Mouse (Mus musculus): ENCODE measurements at regions not wholly inside any gene's neighbourhood (a gene's known extent, or its start where the extent isn't known, plus 50 kb on each side); places are given as distances from the start of the nearest gene placed in this dataset.

DNA sequence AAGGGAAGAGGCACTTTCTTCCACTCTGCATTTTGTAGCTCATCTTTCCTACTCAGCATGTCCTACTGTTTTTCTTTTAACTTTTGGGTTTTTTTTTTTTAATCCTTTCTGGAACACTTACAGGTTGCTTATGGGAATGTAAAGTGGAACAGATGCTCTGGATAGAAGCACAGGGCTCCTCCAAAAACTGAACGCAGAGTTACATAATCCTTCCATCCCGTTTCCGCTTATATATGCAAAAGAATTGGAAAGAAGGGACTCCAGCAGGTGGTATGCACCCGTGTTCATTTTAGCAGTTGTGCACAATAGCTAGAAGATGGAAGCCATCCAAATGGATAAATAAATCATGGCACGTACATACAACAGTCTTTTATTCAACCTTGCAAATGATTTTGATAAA, 127.0 kb upstream of the Zbtb20 start:
- ChIA-PET POLR2A (interaction anchor here (0.9 kb wide), 1 partner anchor 16 kb away, joined by 3 read pairs; no protein-coding TSS in a partner anchor), CTCF (no interaction called here)
- no peak for ATAC-seq
- TF ChIP-seq CTCF (IDR thresholded peaks at IDR 0.05): no peak
- H3K27me3 ChIP-seq: peaks cover 9% of the 10 kb centered on the region
- no peak for DNase-seq (ENCODE audit: low read depth, low spot score)
- in situ Hi-C loops (cut with MboI; ENCODE audit: low pct_unique_long_range_greater_than_20kb): no loop called here

DNA sequence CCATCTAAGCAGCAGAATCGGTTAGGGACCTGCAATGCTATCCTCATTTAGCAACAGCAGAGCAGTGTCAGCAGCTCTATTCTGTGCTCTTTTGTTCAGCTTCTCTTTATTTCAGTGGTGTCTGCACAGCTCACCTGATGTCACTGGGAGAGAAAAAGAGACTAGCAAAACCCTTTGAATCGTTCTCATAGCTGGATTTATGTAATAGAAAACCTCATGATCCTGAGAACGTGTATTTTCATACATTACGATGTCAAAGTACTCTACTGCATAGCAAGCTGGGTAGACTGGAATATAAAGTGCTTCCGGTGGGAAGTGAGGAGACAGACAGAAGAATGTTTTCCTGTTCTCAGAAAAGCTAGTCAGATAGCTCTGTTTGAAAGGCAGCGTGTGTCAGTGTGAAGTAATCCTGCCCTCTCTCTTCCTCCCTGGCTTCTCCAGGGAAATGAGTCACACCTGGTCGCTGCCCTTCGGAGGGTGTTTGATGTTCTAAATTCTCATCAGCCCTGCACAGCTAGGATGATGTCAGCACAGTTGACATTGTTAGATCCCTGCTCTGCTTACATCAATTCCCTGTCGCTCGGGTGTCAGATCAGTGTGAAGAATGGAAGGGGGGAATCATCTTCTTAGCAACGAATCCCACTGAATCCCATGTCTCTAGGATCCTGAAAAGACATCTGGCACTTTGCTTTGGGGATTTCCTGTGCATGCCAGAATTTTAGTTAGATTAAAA, 129.6 kb upstream of the Zbtb20 start:
- DNase-seq (ENCODE audit: low read depth, low spot score) (peak; percentile 4), ATAC-seq (peak; percentile 69)
- ChIA-PET CTCF (no interaction called here), POLR2A (no interaction called here)
- no peaks in the 10 kb centered on the region for H3K27me3 ChIP-seq
- TF ChIP-seq CTCF (IDR thresholded peaks at IDR 0.05): no peak
- in situ Hi-C loops (cut with MboI; ENCODE audit: low pct_unique_long_range_greater_than_20kb): no loop called here

DNA sequence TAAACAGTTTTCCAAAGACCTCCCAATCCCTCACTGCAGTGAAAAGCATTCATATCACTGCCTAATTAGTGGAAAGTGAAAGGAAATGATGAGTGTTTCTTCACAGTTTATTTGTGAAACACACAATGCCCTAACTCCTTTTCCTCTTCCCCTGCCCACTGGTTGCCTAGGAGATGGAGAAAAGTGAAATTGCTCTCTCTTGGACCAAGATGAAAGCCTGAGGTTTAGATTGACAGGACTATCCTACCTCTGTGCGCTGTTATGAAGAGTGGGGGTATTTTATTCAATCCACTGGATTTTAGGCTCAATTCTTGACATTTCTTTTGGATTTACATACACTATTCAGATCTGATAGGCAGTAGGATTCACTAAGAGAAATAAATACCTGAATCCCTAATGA, 132.1 kb upstream of the Zbtb20 start:
- TF ChIP-seq CTCF (IDR thresholded peaks at IDR 0.05): no peak
- ChIA-PET POLR2A (no interaction called here), CTCF (no interaction called here)
- no peak for DNase-seq (ENCODE audit: low read depth, low spot score)
- ATAC-seq: no peak
- in situ Hi-C loops (cut with MboI; ENCODE audit: low pct_unique_long_range_greater_than_20kb): no loop called here
- no peaks in the 10 kb centered on the region for H3K27me3 ChIP-seq

DNA sequence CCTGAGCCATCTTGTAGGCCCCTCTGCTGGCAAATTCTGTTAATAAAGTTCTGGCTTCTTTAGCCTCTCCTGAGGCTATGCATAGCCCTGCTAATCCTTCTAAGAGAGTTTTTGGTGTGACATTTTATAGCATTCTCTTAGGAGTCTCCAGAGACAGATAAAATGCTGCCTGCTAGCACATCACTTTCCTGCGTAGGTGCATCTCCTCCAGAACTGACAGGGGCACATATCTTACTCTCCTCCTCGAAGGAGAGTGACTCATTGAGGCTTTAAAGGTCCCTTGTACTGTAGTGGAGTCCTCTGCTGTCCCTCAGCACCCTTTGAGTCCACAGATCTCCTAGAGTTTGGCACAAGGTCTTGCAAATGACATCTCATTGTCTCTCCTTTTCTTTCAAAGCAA, 132.6 kb upstream of the Zbtb20 start:
- DNase-seq (ENCODE audit: low read depth, low spot score) (no peak), ATAC-seq (no peak)
- H3K27me3 ChIP-seq: no peaks in the 10 kb centered on the region
- CTCF ChIA-PET: no interaction called here
- in situ Hi-C loops (cut with MboI; ENCODE audit: low pct_unique_long_range_greater_than_20kb): no loop called here
- POLR2A ChIA-PET: no interaction called here
- TF ChIP-seq CTCF (IDR thresholded peaks at IDR 0.05): no peak

DNA sequence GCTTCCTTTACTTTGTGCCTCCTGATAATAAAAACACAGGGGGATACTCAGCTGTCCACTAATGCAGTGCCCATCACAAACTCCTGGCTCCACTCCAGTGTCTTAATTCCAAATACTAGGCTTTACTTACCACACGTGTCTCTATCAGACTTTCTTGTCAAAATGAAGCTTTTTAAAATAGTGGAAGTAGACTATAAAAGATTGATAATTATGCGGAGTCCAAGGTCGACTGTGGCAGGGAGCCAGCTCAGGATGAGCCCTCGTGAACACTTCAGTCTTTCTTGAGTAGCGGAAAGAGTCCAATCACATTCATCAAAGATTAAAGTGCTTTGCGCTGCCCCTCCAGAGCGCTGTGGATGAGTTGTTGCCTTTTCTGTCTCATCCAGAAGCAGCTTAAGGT, 147.9 kb upstream of the Zbtb20 start:
- ATAC-seq (no peak), DNase-seq (ENCODE audit: low read depth, low spot score) (no peak)
- POLR2A ChIA-PET: no interaction called here
- no peak for TF ChIP-seq CTCF (IDR thresholded peaks at IDR 0.05)
- in situ Hi-C loops (cut with MboI; ENCODE audit: low pct_unique_long_range_greater_than_20kb): no loop called here
- CTCF ChIA-PET: no interaction called here
- peaks cover 7% of the 10 kb centered on the region for H3K27me3 ChIP-seq

DNA sequence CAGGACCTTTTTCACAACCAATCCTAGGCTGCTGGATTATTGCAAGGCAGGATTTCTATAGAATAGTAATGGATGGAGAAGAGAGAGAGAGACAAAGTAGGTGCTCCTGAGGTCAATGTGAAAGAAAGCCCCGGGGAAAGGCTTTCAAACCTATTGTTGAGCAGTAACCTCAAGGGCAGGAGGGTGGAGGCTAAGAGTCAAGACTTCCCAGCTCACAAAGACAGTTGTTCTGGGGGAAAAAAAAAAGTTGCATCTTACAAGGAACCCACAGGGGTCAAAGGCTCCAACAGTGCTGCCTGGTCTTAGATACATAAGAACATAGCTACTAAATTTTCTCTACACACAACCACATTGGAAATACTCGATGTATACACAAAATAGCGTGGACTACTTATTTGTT, 155.8 kb upstream of the Zbtb20 start:
- ATAC-seq (no peak), DNase-seq (ENCODE audit: low read depth, low spot score) (no peak)
- in situ Hi-C loops (cut with MboI; ENCODE audit: low pct_unique_long_range_greater_than_20kb): no loop called here
- TF ChIP-seq CTCF (IDR thresholded peaks at IDR 0.05): no peak
- H3K27me3 ChIP-seq: peaks cover 14% of the 10 kb centered on the region
- POLR2A ChIA-PET: no interaction called here
- CTCF ChIA-PET: no interaction called here

DNA sequence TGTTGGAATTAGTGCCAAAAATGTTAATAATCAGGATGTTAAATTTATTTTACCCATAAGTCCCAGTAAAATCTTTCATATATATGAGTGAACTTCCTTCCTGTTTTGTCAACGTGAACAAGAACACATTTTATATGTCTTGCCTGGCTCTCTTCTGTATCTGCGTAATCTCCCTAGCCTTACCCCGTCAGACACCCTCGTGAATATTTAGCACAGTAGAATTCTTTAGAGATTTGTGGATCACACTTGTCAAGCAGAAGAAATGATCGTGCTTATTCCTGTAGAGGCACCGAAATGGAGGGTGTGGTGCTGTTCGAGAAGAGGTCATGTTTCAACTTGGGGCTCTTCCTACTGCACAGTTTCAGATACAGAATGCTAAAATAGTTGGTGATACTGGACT, 157.2 kb upstream of the Zbtb20 start:
- no peak for TF ChIP-seq CTCF (IDR thresholded peaks at IDR 0.05)
- DNase-seq (ENCODE audit: low read depth, low spot score) (no peak), ATAC-seq (no peak)
- ChIA-PET CTCF (no interaction called here), POLR2A (no interaction called here)
- in situ Hi-C loops (cut with MboI; ENCODE audit: low pct_unique_long_range_greater_than_20kb): no loop called here
- peaks cover 7% of the 10 kb centered on the region for H3K27me3 ChIP-seq

DNA sequence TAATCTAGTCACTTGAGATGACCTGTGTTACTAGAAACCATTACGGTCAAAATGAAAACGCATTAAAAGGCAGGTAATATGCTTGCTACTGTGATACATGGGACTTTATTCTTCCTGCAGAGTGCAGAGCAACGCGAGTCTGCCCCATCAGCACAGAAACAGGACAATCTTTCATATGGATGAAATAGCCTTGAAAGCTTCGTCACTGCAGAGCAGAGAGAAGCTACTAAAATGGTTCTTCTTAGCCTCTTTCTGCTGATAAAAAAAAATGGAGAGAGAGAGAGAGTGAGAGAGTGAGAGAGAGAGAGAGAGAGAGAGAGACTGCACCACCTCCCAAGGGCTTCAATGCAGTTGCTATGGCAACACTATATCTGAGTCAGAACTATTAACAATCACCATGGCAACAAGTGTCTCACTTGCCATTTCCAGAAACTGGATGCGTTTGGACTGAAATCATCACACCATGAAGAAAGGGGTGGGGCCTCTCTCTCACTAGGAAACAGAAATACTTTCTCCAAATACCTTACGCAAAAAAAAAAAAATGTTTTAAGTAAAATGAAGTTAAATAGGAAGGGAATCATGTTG, 157.8 kb upstream of the Zbtb20 start:
- H3K27me3 ChIP-seq: peaks cover 7% of the 10 kb centered on the region
- ATAC-seq (no peak), DNase-seq (ENCODE audit: low read depth, low spot score) (peak; percentile 31)
- in situ Hi-C loops (cut with MboI; ENCODE audit: low pct_unique_long_range_greater_than_20kb): no loop called here
- no peak for TF ChIP-seq CTCF (IDR thresholded peaks at IDR 0.05)
- CTCF ChIA-PET: no interaction called here
- POLR2A ChIA-PET: no interaction called here

DNA sequence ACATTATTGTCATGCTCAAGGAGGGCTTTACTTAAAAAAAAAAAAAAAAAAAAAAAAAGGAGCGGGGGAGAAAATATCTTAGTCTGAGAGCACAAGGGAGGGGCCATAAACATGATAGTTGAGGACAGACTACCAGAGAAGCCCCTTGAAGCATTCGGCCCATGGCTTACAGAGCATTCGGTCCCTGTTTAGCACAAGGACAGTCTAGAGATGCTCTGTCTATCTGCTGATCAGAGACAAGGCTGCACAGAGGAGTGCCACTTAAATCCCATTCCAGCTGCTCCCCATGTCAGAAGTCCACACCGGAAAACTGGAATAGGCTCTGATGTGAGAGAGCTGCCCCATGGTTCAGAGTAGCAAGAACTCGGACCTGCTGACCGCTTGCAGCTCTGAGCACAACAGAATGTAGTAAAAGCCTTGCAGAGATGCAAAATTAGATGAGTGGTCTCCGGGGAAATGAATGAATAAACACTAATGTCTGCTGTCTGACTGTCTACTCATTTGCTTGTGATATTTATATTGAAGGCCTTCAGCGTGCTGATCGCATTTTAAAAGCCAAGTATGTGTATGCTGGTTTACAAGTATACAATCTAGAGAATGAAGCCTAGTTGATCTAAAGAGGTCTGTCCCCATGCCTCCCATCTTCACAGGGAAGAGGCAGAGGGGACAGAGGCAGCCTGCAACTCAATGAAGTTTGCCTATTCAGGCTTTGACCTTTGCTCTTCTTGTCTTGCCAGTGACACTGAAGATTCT, 158.4 kb upstream of the Zbtb20 start:
- TF ChIP-seq CTCF (IDR thresholded peaks at IDR 0.05): no peak
- ChIA-PET CTCF (no interaction called here), POLR2A (no interaction called here)
- in situ Hi-C loops (cut with MboI; ENCODE audit: low pct_unique_long_range_greater_than_20kb): no loop called here
- DNase-seq (ENCODE audit: low read depth, low spot score) (no peak), ATAC-seq (no peak)
- peaks cover 7% of the 10 kb centered on the region for H3K27me3 ChIP-seq

DNA sequence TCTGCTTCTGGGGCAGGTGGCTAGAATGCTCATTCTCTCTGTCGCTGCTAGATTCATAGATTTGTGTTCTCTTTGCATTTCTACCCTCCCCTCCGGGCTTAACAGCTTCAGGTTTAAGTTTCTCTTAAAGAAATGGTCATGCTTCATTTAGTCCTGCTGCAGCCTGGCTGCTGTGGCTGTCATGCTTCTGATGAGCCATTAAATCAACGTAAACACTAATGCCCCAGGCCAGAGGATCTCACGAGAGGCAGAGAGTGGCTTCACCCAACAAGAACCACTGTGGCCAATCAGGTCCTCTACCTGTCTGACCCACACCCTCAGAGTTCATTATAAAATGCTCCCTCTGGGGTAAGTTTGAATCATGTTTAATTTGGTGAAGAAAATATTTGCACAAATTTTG, 173.0 kb upstream of the Zbtb20 start:
- TF ChIP-seq CTCF (IDR thresholded peaks at IDR 0.05): no peak
- CTCF ChIA-PET: no interaction called here
- POLR2A ChIA-PET: no interaction called here
- DNase-seq (ENCODE audit: low read depth, low spot score) (no peak), ATAC-seq (no peak)
- in situ Hi-C loops (cut with MboI; ENCODE audit: low pct_unique_long_range_greater_than_20kb): no loop called here
- H3K27me3 ChIP-seq: peaks cover 39% of the 10 kb centered on the region

DNA sequence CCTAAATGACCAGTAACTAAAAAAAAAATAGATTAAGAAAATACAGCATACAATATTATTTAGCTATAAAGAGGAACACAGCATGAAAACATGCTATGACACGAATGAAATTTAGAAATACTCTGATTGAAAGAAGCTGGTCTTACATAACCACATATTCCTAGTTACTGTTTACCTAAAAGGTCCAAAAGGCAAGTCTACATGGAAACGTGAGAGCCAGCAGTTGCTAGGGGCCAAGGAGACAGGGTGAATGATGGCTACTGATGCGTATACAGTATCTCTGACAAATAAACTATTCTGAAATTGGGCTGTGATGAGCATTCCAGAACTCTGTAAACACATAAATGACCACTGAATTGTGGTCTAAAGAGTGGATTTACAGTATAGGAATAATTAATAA, 194.5 kb upstream of the Zbtb20 start:
- TF ChIP-seq CTCF (IDR thresholded peaks at IDR 0.05): no peak
- POLR2A ChIA-PET: no interaction called here
- CTCF ChIA-PET: interaction anchor here (1.0 kb wide), 1 partner anchor 10 kb away, joined by 4 read pairs; no protein-coding TSS in a partner anchor
- ATAC-seq (no peak), DNase-seq (ENCODE audit: low read depth, low spot score) (no peak)
- in situ Hi-C loops (cut with MboI; ENCODE audit: low pct_unique_long_range_greater_than_20kb): no loop called here
- H3K27me3 ChIP-seq: peaks cover 5% of the 10 kb centered on the region
